Mouse (Mus musculus) intestine, embryonic 16.5 days (tissue): ENCODE results near the gene Relb. TPM values are rescaled to one million over a fixed set of nuclear protein-coding genes. Genes with fewer than 3 reads are reported as not detected.

ENCODE experiments used
- ATAC-seq: fragments of 200-750 bp; cut with Nextera tagmentation; 2 replicates; pipeline ENCODE4 v1.8.0; 2017; ENCODE audit warnings: moderate TSS enrichment, moderate library complexity
- H3K27ac ChIP-seq: fragments of 300-500 bp; sonication (generic); 2 replicates; pipeline ENCODE4 v1.5.1; 2014; ENCODE audit warnings: mild to moderate bottlenecking, low read length
- H3K27me3 ChIP-seq: fragments of 300-500 bp; sonication (generic); replicated peaks from 2 replicates; pipeline ENCODE4 v1.6.1; 2014; ENCODE audit warnings: low read length, control low read depth, mixed read lengths; ENCODE audit not compliant: control insufficient read depth, insufficient read depth
- H3K36me3 ChIP-seq: fragments of 300-500 bp; sonication (generic); 2 replicates; pipeline ENCODE4 v1.6.1; 2014; ENCODE audit warnings: low read length, control low read depth; ENCODE audit not compliant: control insufficient read depth, insufficient read depth
- H3K4me1 ChIP-seq: fragments of 300-500 bp; sonication (generic); 2 replicates; pipeline ENCODE4 v1.6.1; 2014; ENCODE audit warnings: low read length, control low read depth, mixed read lengths; ENCODE audit not compliant: control insufficient read depth, insufficient read depth
- H3K4me2 ChIP-seq: fragments of 300-500 bp; sonication (generic); 2 replicates; pipeline ENCODE4 v1.6.1; 2014; ENCODE audit warnings: low read depth, low read length, control low read depth
- H3K4me3 ChIP-seq: fragments of 300-500 bp; sonication (generic); 2 replicates; pipeline ENCODE4 v1.5.1; 2014; ENCODE audit warnings: mild to moderate bottlenecking, low read length
- H3K9ac ChIP-seq: fragments of 300-500 bp; sonication (generic); 2 replicates; pipeline ENCODE4 v1.6.1; 2014; ENCODE audit warnings: low read depth, low read length
- H3K9me3 ChIP-seq: fragments of 300-500 bp; sonication (generic); 2 replicates; pipeline ENCODE4 v1.6.1; 2016; ENCODE audit warnings: low read length, control low read depth; ENCODE audit not compliant: control insufficient read depth
- WGBS: fragments of 180-500 bp; shearing (Covaris S2); extraction: QIAGEN DNeasy Blood & Tissue Kit; methylation state at CpG from one replicate; pipeline ENCODE4 v1.1.7; 2014; 5-methylcytosine and 5-hydroxymethylcytosine counted together
- polyA plus RNA-seq: library from polyadenylated mRNA; unstranded; fragments of >200 nt; fragmentation: Nextera tagmentation; extraction: Ambion mirVana; gene quantifications from 2 replicates; pipeline ENCODE4 v1.2.1, GENCODE M21; 2015

Relb gene
- polyA plus RNA-seq, 1 experiment from 2014 or later = 8.8 TPM

GRCm38 (mm10) chr7:19666750-19667149, 37.5 kb upstream of the Relb start:
- Histone ChIP-seq H3K4me1 (peaks cover 20% of the 10 kb centered on the region), H3K36me3 (no peaks in the 10 kb centered on the region), H3K27me3 (no peaks in the 10 kb centered on the region), H3K9me3 (no peaks in the 10 kb centered on the region), H3K4me2 (no peak overlapping the region), H3K4me3 (no peak overlapping the region), H3K9ac (no peak overlapping the region), H3K27ac (no peak overlapping the region)
- 69% methylated on average over 3 of the region's 3 CpGs for WGBS
- ATAC-seq = no peak

DNA sequence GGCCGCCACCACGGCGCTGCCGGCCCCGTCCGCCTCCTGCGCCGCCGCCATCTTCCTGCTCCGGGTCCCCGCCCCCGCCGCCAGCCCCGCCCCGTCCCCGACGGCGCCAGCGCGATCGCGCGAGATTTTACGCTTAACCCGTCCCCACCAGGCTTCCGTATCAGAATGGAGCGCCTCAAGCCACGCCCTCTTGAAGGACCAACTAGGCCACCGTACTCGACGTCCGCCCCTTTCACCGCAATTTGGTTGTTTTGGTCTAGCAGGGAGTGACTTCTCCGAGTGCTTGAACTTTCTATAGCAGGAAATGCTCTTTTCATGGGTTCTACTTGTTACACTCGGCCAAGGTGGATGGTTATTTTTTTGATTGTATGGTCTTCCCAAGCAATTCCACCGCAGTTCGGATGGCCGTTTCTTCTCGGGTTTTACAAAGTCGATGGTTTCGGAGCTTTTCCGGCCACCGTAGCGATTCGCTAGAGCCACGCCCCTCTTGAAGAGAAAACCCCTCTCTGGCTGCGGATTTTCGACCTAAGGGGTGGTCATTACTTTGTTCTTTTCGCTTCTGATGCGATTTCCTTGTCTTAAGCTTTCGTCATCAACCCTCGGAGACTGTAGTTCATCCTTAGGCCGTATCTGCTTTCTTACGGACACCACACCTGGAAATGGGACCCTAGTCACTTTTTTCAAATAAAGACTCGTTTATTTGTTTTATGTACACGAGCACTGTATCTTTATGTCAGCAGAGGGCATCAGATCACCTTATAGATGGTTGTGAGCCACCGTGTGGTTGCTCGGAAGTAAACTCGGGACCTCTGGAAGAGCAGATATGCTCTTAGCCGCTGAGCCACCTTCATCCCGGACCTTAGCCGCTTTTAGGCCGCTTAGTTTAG, 36.0 kb upstream of the Relb start, which contains the start of gene Clptm1:
Gene Clptm1, minus strand, starts transcription at position 79 of the 887 bp plus-strand sequence.
- Histone ChIP-seq H3K36me3 (peaks cover under 1% of the 10 kb centered on the region), H3K4me3 (peak within 1 kb of the TSS; percentile 99), H3K9ac (peak within 1 kb of the TSS; percentile 97), H3K27ac (peak within 1 kb of the TSS; percentile 94), H3K27me3 (no peaks in the 10 kb centered on the region), H3K9me3 (no peaks in the 10 kb centered on the region), H3K4me1 (peaks cover 20% of the 10 kb centered on the region), H3K4me2 (peak within 1 kb of the TSS; percentile 89)
- peak; percentile 81 for ATAC-seq
- under 1% methylated on average over 62 of the region's 63 CpGs for WGBS

- ATAC-seq = peak; percentile 38; the same call in 1 of the 2 replicates
- peak overlapping the region; percentile 89 for H3K4me2 ChIP-seq
- WGBS = under 1% methylated on average over 37 of the region's 37 CpGs
- H3K9me3 ChIP-seq = no peaks in the 10 kb centered on the region
- H3K4me3 ChIP-seq = peak overlapping the region; percentile 99
- H3K36me3 ChIP-seq = peaks cover 4% of the 10 kb centered on the region
- H3K27me3 ChIP-seq = no peaks in the 10 kb centered on the region
- H3K4me1 ChIP-seq = peaks cover 15% of the 10 kb centered on the region
- peak overlapping the region; percentile 60 for H3K27ac ChIP-seq
- peak overlapping the region; percentile 97 for H3K9ac ChIP-seq
Measured at GRCm38 (mm10) chr7:19664455-19664954, 35.3 kb upstream of the Relb start.

GRCm38 (mm10) chr7:19663940-19664339, 34.7 kb upstream of the Relb start:
- no peaks in the 10 kb centered on the region for H3K27me3 ChIP-seq
- peak overlapping the region; percentile 97 for H3K9ac ChIP-seq
- peak overlapping the region; percentile 89 for H3K4me2 ChIP-seq
- no peaks in the 10 kb centered on the region for H3K9me3 ChIP-seq
- WGBS = 10% methylated on average over 8 of the region's 8 CpGs
- peaks cover 15% of the 10 kb centered on the region for H3K4me1 ChIP-seq
- H3K4me3 ChIP-seq = peak overlapping the region; percentile 99
- ATAC-seq = 0 out of 2 replicates have a peak, but pooled peaks have one; percentile 10
- no peak overlapping the region for H3K27ac ChIP-seq
- peaks cover 4% of the 10 kb centered on the region for H3K36me3 ChIP-seq

DNA sequence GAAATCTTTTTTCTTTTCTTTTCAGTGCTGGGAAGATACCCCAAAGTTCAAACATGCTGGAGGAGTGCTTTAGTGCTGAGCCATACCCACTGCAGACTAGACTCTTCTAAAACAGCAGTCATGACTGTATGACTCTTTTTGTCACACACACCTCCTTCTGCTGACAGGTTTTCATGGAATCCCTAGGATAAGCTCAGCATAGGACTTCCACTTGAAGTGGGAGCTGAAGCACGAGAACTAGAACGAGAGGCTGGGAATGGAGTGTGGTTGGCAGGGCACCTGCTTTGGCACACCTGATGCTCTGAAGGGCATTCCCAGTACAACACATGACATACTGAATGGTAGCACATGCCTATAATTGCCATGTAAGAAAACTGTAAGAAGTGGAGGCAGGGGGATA, 23.4 kb upstream of the Relb start:
- 94% methylated on average over 2 of the region's 2 CpGs for WGBS
- H3K9me3 ChIP-seq = no peaks in the 10 kb centered on the region

DNA sequence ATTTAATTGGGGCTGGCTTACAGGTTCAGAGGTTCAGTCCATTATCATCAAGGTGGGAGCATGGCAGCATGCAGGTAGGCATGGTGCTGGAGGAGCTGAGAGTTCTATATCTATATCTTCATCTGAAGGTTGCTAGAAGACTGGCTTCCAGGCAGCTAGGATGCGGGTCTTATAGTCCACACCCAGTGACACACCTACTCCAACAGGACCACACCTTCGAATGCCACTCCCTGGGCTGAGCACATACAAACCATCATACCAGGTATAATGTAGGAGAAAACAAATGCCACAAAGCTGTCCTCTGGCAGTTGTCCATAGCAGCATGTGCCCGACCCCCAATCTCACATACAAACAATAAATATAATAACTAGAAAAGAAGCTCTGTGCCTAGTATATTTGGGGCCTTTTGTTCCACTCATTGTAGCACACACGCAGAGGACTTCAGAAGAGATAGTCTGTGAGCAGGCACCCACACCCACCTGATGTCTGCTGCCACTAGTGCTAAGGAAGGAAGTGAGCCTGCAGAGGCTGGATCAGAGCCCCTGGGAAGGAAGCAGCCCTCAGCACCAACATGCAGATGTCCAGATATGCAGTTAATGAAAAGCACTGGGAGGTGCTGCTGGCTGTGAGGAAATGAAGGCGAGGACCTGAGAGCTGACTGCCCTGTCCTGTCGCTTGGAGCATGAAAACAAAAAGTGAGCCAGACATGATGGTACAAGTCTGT, 22.0 kb upstream of the Relb start:
- no peaks in the 10 kb centered on the region for H3K9me3 ChIP-seq
- H3K9ac ChIP-seq = no peak overlapping the region
- H3K4me3 ChIP-seq = no peak overlapping the region
- no peak for ATAC-seq
- H3K27me3 ChIP-seq = no peaks in the 10 kb centered on the region
- H3K4me1 ChIP-seq = no peaks in the 10 kb centered on the region
- WGBS = 80% methylated on average over 6 of the region's 6 CpGs
- no peak overlapping the region for H3K27ac ChIP-seq
- no peak overlapping the region for H3K4me2 ChIP-seq
- peaks cover 9% of the 10 kb centered on the region; the same call in 1 of the 2 replicates for H3K36me3 ChIP-seq

More for the DNA sequence above, 23.4 kb upstream of the Relb start:
- no peak overlapping the region for H3K9ac ChIP-seq
- H3K4me2 ChIP-seq = no peak overlapping the region
- no peak overlapping the region for H3K27ac ChIP-seq
- ATAC-seq = no peak
- H3K36me3 ChIP-seq = peaks cover 9% of the 10 kb centered on the region; the same call in 1 of the 2 replicates
- H3K27me3 ChIP-seq = no peaks in the 10 kb centered on the region
- H3K4me1 ChIP-seq = no peaks in the 10 kb centered on the region
- H3K4me3 ChIP-seq = no peak overlapping the region

DNA sequence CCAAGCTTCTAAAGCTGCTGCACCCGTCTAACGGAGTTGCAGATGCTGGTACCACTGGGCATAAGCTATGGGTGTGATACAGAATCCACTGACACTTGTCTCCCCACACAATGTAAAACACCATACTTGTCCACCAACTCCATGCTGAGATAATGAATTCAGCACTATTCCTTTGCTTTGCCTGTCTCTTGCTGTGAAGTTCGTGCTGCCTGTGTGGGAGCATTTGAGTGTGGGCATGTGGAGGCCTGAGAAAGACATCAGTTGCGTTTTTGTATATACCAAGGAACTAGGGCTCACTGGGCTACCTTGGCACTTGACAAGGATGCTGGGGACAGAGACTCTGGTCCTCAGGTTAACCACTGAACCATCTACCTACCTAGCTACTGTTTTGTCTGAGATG, 12.0 kb upstream of the Relb start:
- no peaks in the 10 kb centered on the region for H3K27me3 ChIP-seq
- peaks cover 31% of the 10 kb centered on the region; the same call in 1 of the 2 replicates for H3K36me3 ChIP-seq
- no peaks in the 10 kb centered on the region for H3K4me1 ChIP-seq
- H3K27ac ChIP-seq = no peak overlapping the region
- no peak overlapping the region for H3K9ac ChIP-seq
- no peak for ATAC-seq
- H3K4me3 ChIP-seq = no peak overlapping the region
- no peak overlapping the region for H3K4me2 ChIP-seq
- H3K9me3 ChIP-seq = no peaks in the 10 kb centered on the region
- 95% methylated on average over 4 of the region's 4 CpGs for WGBS

- WGBS = 84% methylated on average over 11 of the region's 11 CpGs
- H3K9ac ChIP-seq = no peak overlapping the region
- H3K36me3 ChIP-seq = peaks cover 33% of the 10 kb centered on the region
- no peaks in the 10 kb centered on the region for H3K27me3 ChIP-seq
- H3K4me2 ChIP-seq = no peak overlapping the region
- no peak overlapping the region for H3K27ac ChIP-seq
- H3K4me3 ChIP-seq = no peak overlapping the region
- no peaks in the 10 kb centered on the region for H3K9me3 ChIP-seq
- no peaks in the 10 kb centered on the region for H3K4me1 ChIP-seq
- ATAC-seq = no peak
Measured at GRCm38 (mm10) chr7:19635074-19635827, 6.0 kb upstream of the Relb start.
